Mouse (Mus musculus): ENCODE results near the gene Klf16.
"Not testable (repeated sequence)": the region's sequence is repeated elsewhere in the genome, so short reads cannot be mapped to it uniquely, and the experiment has no call there.

Gene Klf16

DNA sequence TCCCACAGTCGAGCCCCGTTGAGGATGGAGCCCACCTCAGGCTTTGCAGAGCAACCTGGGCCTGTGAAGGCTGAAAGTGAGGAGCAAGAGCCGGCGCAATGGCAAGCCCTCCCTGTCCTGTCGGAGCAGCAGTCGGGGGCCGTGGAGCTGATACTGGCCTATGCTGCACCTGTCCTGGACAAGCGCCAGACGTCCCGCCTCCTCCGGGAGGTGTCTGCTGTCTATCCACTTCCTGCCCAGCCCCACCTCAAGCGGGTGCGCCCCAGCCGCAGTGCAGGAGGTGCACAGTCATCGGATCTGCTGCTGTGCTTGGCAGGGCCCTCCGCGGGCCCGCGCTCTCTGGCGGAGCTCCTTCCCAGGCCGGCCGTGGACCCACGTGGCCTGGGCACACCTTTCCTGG is 29.2 kb upstream of the Klf16 start:
- DNase-seq (ENCODE audit: low read depth, low spot score), result no peak

DNA sequence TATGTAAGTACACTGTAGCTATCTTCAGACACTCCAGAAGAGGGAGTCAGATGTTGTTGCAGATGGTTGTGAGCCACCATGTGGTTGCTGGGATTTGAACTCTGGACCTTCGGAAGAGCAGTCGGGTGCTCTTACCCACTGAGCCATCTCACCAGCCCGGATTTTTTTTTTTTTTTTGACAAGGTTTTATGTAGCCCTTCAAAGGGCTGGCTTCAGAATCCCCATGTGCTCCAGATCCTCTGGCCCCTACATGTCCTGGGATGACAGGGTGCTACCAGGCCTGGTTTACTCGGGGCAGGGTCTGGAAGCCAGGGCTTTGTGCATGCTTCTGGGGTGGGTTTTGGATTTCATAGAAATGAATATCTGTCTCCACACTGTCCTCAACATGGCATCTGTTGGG is 28.6 kb upstream of the Klf16 start, which contains the start of gene Gm49322:
TSS of gene Gm49322 (plus strand) at position 301 of the 400 bp plus-strand sequence.
- DNase-seq (ENCODE audit: low read depth, low spot score), result not testable (repeated sequence)

GRCm38 (mm10) chr10:80604988-80605387 is 27.9 kb upstream of the Klf16 start:
- DNase-seq (ENCODE audit: low read depth, low spot score), result no peak

DNA sequence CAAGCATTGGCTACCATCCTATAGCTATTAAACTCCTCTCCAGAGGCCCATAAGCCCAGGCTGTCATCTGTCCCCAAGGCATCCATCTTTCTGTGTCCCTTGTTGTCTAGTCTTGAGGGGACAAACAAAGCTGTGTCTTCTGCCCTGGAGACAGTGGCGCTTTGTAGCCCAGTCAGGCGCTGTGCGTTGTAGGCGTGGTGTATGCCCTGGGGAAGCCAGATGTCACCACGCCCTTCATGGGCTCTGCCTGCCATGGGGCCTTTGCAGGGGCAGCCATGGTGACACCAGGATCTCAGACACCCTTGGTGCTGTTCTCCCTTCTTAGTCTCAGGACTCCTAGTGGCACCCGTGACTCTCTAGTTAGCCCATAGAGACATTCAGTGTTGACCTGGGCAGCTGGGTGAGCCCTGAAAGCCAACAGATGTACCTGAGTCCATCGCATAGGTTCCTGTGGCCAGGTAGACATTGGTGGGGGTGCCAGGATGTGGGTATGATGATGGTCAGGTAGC is 26.9 kb upstream of the Klf16 start:
- no peak for DNase-seq (ENCODE audit: low read depth, low spot score)

DNA sequence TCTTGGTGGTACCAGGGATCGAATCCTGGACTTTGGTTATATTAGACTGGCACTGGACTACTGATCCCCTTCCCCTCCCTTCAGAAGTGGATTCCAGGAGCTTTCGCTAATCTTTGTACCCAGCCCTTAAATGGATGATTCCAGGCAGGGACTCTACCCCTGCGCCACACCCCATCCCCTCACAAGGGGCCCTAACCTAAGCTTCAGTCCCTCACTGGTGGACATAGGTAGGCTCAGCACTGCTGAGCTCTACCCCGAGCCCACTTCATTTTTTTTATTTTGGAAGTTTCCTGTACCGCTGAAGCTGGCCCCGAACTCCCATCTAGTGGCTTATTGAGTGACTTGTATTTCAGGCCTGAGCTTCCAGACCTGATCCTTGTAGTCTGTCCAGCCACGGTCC is 26.2 kb upstream of the Klf16 start:
- no peak for DNase-seq (ENCODE audit: low read depth, low spot score)

GRCm38 (mm10) chr10:80602698-80603325 is 25.7 kb upstream of the Klf16 start, which contains the start of the genes Scamp4 and Adat3:
Gene Scamp4 (plus strand): TSS chr10:80602872.
Gene Adat3 (plus strand): TSS chr10:80602880.
- DNase-seq (ENCODE audit: low read depth, low spot score), result peak; percentile 94

DNA sequence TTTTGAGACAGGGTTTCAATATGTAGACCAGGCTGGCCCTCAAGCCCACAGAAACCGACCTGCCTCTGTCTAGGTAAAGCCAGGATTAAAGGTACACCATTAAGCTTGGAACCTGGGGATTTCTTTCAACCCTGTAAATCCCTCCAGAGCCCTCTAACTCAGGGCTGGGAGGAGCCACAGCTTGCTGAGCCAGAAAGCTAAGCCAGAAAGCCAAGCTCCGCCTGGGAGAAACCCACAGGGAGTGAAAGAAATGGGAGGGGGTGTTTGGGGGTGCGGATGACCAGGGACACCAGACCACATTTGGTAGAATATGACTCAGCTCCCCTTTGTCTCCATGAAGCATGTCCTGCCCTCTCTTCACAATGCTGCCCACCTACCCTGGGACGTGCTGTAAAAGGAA is 19.2 kb upstream of the Klf16 start:
- no peak for DNase-seq (ENCODE audit: low read depth, low spot score)

DNA sequence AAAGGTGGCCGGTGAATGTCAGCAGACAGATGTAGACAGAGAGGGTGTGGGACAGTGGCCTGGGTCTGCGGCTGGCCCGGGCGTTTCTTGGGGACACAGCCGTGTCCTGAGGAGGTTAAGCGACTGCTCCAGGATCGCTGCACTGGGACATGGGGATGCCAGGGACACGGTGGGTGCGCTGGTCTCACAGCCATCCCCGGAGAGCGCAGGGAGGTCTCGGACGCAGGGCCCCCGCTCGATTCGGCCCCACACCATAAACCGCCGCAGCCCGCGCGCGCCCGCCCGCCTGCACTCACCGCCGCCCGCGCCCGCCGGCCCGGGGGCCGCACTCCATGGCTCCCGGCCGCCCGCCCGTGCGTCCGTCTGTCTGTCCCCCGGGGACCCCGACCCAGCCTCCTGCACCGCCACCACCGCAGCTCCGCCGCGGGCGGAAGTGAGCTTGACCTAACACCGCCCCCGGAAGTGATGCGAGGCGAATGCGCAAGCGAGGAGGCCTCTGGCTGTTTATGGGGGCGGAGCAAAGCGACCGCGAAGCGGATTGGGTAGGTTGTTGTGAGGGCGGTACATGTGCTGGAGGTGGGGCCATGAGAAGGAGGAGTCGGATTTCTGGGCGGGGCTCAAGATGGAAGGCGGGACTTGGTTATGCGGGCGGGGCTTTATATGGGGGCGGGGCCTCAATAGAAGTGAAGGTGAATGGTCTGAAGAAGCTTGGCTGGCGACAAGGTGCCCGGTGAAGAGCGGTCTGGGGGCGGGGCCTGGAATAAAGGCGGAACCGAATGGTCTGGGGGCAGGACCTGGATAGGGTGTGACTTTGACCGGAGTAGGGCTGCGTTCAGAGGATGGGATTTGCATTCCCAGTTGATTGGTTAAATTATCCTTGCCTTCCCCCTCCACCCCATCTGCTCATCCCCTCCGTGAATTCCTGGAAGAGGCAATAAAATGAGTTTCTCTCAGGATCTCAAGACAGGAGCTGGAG is 13.0 kb upstream of the Klf16 start, which contains the start of gene Abhd17a:
TSS of gene Abhd17a (minus strand) at position 463 of the 976 bp plus-strand sequence.
- DNase-seq (ENCODE audit: low read depth, low spot score), result peak; percentile 97

DNA sequence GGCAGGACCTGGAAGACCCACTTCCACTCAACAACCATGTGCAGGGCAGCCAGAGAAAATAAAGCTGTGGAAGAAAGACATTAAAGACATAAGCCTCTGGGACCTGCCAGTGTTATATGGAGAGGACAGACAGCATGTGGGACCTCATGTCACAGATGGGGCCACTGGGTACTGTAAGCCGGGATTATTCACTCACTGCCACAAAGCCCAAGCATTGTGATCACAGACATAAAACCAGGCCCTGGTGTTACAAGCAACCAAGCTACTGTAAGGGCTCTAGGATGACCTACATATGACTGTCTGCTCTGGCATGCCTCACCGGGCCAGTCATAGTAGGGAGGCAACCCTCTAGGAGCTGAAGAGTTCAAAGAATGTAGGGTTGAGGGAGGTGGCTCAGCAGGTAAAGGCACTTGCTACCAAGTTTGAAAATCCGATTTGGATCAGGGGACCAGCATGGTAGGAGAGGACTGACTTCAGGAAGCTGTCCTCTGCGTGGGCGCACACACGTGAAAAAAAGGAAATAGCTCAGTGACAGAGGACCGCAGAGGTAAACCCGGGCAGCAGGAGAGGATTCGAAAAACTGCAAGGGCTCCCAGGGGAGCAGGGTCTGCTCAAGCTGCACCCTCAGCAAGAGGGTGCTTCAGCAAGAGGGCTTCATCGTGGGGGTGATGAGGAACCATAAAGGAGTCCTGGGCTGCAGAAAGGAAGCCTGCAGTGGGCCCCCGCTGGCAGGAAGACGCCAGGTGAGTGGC is 12.2 kb upstream of the Klf16 start:
- peak; percentile 54 for DNase-seq (ENCODE audit: low read depth, low spot score)

GRCm38 (mm10) chr10:80587305-80587657 is 10.2 kb upstream of the Klf16 start:
- DNase-seq (ENCODE audit: low read depth, low spot score), result no peak

DNA sequence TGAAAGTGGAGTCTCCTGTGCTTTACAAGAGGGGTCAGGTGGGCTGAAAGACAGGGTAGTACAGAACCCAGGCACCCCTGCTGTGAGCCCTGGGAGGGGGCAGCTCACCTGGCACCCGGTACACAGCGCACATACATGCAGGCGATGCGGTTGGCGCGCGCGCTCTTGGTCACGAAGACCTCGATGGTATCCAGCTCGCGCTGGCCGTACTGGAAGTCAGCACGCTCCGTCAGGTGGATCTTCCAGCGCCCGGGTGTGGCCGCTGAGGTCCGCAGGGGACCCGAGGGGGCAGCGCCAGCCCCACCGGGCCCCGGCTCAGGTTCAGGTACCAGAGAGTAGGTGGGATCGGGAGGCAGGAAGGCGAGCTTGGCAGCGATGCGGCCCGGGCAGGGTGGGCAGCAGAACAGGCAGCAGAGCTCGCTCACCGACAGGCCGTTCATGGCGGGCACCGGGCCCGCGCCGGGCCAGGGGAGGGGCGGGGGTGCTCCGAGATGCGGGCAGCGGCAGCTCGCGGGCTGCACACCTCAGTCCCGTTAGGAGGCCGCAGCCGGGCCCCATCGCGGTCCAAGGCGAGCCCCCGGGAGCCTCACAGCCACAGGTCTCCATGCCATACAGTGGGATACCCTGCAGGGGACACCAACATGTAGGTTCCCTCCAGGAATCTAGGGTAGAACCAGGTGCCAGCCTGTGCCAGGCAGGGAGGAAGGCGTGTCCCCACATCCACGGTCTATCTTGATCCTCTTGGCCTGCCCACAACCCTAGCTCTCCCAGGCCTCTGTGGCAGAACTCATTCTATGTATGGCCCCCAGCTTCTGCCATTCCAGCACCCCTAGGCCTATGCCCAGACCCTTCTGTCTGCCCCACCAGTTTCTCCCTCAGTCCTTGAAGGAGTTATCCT is 9.5 kb upstream of the Klf16 start:
- DNase-seq (ENCODE audit: low read depth, low spot score), result no peak

- no peak for DNase-seq (ENCODE audit: low read depth, low spot score)
These were observed 8.5 kb upstream of the Klf16 start for GRCm38 (mm10) chr10:80585581-80585980.

DNA sequence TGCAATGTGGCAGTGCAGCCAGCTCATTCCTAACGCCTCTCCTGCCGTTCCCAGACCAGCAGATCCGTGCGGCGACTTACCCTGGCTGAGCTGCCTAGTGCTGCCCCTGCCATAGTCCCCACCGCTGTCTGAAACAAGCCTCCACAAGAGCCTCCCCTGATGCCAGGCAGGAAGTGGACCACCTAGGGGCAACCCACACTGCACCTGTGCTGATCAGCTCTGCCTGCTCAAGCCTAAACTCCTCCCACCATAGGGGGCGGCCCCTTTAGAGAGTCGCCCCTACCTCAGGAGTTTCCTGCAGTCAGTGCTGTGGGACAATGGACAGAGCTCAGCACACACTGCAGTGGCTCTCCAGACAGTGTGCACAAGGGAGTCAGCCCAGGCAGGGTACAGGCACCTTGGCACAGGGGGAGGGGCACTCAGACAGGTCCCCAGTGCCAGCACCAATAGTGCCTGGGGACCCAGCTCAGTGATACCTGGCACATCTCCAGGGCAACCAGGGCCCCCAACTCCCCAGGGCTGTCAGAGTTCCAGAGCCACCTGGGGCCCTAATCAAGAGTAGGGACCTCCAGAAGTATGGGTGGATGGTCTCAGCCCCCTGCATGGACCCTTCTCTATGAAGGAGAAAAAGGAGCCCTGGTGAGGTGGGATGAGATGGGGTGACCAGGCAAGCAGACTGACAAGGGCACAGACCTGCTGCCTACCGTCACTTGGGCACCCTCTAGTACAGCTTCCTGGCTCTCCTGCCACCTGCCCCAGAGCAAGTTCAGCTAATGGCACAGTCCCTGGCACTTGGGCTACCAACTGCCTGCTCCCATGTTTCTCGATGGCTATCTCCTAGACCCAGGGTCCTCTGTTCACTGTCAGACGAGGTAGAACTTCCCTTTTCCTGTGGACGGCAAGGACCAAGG is 7.8 kb upstream of the Klf16 start:
- no peak for DNase-seq (ENCODE audit: low read depth, low spot score)

DNA sequence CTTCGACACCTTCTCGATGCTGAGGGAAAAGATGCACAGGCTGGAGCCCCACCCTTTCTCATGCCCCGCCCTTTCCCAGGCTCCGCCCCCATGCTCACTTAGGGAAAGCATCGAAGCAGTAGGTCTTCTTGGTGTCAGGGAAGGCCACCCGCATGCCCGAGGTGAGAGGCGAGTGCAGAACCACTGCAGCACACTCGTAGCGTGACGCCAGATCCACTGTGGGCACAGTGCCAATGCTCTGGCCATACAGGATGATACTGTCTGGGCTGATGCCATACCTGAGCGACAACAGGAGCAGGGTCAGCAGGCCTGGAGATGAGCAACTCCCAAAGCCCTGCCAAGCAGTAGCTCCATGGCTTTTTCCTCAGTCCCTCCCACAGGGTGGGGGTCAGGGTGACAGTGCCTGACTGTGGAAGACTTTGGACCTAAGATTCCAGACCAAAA is 6.9 kb upstream of the Klf16 start:
- no peak for DNase-seq (ENCODE audit: low read depth, low spot score)

DNA sequence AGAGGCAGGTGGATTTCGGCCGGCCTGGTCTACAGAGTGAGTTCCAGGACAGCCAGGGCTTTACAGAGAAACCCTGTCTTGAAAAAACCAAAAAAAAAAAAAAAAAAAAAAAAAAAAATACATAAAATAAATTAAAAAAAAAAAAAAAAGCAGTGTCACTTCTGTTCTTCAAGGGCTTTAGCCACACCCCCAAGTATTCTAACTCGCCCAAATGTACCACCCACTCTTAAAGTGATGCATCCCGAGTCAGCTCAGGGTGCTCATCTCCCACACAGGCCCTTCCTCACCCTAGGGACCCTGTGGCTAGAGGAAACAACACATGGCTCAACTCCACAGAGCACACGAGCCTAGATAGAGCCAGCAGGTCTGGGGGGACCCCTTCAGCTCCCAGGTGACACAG is 5.9 kb upstream of the Klf16 start:
- DNase-seq (ENCODE audit: low read depth, low spot score), result no peak

- peak; percentile 91 for DNase-seq (ENCODE audit: low read depth, low spot score)
These were observed 1.8 kb upstream of the Klf16 start for GRCm38 (mm10) chr10:80578911-80579310.

DNA sequence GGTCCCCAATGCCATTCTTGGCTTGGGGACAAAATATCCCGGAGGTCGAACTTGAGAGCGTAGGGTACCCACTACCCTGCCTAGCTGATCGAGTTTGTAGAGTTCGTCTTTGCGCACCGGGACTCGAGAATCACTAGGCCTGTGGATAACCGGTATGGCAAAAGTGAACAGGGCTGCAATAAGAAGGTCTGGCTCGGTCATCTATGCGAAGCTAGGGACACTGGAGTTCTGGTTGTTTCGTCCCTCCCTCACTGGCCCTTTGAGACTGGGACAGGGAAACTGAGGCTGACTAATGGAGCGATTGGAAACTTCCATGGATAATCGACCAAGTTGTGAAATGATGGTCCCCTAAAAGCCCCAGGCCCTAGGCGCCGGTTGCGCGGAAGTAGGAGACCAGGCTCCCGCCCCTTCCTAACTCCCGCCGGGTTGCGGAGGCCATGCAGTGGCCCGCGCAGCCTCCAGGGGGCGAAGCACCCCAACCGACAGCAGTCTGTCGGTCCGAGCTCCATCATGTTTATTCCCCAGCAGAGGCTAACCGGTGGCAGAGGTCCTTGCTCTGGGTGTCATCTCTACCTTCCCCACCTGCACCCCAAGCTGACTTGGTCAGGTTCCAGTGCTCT is 1.1 kb upstream of the Klf16 start:
- peak; percentile 86 for DNase-seq (ENCODE audit: low read depth, low spot score)

DNA sequence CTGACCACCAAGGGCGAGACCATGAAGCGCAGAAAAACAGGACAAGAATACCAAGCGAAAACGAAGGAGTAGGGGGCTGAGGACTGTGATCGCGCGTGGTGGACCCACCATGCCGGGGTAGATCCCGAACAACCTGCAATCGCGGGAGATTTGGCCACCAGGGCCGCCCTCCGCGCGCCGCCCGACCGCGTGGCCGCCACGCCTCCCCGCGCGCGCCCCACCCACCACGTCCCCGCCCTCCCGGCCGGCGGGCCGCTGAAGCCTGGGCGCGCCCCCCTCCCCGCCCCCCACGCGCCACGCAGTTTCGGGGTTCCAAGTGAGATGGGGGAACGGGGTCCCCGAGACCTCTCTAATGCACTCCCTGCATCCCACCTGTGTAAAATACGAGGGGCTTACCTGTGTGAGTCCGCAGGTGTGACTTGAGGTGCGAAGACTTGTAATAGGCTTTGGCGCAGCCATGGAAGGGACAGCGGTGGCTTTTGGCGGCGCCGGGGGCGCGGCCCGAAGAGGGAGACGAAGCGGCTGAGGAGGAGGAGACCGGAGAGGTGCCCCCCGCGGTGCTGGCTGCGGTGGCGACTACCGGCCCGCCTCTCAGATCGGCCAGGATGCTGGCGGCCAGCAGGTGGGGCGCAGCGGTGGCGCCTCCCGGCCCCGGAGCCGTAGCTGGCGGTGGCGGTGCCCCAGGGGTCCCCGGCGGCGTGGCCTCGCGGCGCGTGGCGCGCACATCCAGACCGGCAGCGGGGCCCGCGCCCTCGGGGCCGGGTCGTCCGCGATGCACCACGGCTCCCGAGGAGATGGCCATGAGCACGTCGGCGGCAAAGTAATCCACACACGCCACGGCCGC is 548 bp downstream of the Klf16 start:
- DNase-seq (ENCODE audit: low read depth, low spot score), result peak; percentile 53
